Mouse (Mus musculus): ENCODE measurements around the gene Tmem184b.

DNA sequence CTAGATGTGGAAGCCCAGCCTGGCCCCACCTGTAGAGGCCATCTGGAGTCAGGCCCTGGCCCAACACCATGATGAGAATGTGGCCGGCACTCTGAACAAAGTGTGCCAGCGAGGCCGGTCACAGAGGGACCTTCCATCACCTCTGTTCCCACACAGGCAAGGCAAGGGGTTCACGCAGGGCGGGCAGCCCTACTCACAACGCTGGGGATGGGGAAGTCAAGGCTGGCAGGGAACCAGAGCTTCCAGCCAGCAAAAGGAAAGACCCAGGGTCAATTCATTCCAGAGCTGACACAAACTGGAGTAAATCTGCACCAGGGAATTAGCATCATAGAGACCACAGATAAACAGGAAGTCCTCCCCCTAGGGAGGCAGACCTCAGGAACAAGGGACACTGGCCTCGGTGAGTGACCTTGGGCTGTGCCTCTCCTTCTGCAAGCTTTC lies 33.1 kb upstream of the Tmem184b start:
- TF ChIP-seq CTCF (IDR thresholded peaks at IDR 0.05; ENCODE audit: low read depth, low read length) (no peak), GATA1 (IDR thresholded peaks at IDR 0.05; ENCODE audit: borderline replicate concordance, low read length) (no peak), TAL1 (conservative IDR thresholded peaks at IDR 0.05; ENCODE audit: low read depth, low read length) (no peak)

Measured in G1E (cell line).